Mouse (Mus musculus) lung, postnatal 36 days (tissue): Measurements from ENCODE around the gene Kcnk13.
A peak's percentile ranks its signal among the peaks of the same experiment; 100 is the strongest.

Experiments used
- DNase-seq: peaks from one replicate; pipeline ENCODE4 v3.0.0; 2022; ENCODE audit warnings: mixed read lengths

Kcnk13 gene

DNA sequence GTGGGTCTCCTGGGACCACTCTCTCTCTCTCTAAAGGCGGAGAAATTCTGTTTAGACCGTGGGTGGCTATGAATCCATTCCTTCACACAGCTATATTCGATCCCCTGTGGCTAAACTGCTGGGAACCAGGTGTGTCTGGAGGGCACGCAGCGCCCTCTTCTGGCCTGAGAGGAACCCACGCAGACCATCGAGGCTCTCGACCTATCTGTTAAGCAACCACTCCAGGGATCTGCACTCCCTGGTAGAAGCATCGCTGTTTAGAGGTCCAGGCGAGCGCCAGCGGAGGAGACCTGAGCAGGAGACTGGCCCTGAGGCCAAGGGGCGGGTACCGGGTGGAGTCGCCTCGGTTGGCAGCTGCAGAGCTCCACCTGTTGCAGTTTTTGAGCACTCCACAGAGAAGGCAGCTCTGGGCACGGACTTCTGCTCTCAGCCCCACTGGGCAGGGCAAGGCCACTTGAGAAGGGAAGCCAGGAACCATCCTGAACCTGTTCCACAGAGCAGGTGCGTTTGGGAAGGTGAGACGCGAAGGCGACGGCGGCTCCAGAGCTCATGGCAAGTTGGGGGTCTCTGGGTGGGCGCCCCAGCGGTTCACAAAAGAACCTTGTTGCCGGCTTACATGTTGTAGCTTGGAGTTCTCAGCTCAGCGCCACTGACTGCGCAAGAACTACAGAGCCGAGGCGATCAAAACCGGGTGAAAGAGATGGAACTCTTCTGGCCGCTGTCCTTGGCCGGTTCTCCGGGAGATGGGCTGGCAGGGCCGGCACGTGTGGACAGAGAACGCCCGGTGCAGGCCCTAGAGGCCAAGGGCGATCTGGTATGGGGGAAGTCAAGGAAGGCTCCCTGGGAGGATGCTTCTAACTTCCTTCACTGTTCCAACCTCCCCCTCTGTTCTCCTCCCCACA is at the start of gene Kcnk13:
Gene Kcnk13, plus strand, starts transcription at position 199 of the 902 bp plus-strand sequence.
- DNase-seq, result peak; percentile 79

DNA sequence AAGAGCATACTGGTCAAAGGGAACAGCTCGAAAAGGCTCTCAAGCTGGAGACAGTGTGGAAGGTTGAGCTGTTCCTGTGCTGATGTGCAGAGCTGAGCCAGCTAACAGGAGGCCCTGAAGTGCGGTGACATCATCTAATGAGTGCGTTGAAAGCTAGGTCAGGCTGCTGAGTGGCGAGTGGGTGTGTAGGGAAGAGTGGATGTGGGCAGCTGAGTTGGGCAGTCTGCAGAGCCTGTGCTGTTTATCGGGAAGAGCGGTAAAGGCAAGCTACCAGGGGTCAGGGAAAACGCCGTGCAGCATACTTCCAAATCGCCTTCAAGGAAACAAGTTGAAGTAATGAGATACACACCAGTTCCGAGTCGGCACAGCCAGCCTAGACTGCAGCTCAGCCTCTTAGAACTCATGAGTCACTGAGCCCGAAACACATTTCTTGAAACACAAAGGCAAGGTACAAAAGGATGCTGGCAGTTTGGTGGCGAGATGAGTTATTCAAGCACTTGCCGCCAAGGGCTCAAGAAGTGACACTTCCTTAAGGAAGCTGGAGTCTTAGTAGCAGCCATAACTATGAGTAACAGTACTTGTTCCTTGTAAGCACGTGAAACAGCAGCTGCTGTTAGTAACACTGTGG is 46.4 kb upstream of the Kcnk13 start:
- no peak for DNase-seq

DNA sequence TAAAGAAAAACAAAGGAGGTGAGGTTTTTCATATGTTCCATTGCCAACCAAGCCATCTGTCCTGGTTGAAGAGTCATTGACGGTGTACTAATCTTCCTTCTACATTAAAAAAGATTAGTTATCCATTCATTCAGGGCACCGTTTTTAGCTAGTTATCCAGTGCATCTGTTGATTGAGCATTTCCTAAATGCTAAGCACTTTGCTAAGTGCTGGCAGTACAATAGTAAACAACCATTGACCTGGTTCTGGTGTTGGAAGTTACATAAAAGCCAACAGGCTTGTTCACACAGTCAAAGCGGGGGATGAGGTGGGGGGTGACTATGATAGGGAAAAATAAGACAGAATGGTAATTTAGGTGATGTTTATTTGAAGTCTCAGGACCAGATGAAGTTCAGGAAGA is 44.7 kb upstream of the Kcnk13 start:
- no peak for DNase-seq

DNA sequence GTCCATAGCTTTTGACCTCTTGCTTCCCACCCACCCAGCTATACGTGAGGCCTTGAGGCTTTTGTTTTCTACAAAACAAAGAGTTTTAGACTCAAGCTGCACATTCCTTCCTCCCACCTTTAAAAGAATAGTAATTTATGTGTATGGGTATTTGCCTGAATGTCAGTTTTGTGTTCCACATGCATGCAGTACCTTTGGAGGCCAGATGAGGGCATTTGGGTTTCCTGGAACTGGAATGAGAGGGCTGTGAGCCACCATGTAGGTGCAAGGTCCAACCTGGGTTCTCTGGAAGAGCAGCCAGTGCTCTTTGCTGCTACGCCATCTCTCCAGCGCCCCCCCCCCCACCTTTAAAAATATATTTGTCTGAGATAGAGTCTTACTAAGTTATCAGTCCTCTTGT is 43.3 kb upstream of the Kcnk13 start:
- no peak for DNase-seq

DNA sequence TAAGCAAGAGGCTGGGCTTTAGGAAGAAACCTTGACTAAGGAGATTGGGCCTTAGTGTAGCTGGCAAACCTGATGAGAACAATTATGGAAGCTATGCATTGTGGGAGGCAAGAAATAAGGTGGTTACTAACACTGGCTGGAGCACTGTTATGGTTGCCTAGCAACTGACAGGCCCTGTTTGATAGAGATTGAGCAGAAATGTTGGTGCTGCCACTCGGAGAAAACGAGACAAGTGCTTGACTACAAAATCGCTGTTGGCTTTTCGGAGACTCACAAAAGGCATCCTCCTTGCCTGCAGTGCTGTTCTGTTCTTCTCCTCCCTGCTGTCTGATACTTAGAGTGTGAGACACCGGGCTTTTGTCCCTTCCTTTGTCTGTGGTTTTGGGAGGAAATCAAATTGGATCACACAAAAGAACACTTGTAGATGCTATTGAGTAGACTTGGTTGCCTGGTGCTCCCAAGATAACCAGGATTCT is 41.1 kb upstream of the Kcnk13 start:
- DNase-seq, result no peak

DNA sequence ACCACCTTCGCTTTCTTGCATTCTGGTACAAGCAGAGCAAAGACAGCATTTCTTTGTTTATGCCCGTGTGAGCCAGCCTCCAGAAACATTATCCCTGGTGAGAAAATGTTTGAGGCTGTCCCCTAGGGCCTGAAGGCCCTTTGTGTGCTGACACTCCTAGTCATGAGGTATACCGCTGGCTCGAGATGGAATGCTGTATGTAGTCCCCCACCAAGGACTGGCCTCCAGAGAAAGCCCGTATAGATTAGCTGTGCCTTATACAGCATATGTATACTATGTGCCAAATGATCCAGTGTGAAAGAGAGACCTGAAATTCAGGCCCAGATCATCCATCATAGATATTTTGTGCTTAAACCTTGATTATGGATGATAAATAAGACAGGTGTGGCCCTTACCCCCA is 40.6 kb upstream of the Kcnk13 start:
- no peak for DNase-seq

DNA sequence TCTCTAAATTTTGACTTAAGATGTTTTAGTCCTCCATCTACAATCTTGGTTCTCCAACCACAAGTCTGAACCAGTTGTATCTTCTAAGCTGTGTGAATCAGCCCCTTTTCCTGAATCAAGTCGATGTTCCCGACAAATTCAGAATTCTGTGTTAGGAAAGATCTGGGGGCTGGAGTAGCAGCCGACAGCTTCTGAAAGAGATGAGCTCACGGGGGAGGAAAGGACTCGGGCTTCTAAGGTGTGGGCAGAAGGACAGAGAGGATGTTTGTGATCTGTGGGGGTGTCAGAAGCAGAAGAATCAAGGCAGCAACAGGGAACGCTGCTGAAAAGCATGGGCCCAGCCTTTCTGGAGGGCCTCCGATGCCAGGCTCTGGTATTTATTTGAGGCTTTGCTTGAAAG is 36.0 kb upstream of the Kcnk13 start:
- no peak for DNase-seq

DNA sequence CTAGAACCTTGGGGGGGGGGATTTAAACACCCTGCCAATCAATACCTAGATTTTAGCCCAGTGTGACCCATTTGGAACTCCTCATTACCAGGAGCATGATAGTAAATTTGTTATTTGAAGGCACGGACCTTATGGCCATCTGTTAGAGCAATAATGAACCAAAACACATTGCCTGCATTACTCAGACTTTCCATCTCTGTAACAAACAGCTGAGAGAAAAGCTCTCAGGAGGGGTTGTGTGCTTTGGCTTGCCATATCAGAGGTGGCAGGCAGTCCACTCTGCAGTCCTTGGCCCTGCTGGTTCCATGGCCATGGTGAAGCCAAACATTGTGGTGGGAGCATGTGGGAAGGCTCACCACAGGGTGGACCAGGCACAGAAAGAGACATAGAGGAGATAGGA is 35.1 kb upstream of the Kcnk13 start:
- DNase-seq, result no peak

DNA sequence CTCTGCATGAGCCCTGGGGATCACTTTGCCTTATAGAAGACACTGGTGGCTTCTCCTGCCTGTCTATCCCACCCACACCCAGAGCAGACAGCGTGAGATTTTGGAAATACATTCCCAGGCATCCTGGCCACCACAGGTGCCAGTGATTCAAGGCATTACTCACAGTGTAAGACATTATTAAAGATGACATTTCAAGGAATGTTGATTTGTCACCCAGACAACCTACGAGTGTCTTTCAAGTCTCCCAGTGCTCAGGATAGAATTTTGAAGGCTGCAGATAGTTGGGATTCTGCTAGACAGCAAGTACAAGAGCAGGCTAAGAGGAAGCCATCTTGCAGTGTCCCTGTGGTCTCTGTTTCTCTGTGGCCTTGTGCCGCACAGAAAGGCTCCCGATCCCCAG is 32.1 kb upstream of the Kcnk13 start:
- no peak for DNase-seq

DNA sequence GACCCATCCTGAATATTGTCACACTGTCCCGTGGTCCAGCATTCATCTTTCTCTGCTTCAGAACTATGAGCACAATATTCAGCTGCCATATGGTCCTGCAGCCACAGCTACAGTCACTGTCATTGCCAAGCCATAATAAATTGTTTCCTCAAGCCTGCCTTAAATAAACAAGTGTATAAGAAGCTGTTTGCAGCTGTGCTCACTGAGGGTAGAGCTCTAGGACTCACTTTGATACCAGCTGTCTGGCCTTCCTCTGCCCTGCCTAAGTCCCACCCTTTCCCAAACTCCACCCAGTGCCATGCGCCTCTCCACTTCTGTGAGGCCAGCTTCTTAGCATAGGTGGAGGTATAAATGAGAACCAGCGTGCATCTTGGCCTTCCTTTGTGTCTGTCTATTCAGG is 30.7 kb upstream of the Kcnk13 start:
- DNase-seq, result no peak

DNA sequence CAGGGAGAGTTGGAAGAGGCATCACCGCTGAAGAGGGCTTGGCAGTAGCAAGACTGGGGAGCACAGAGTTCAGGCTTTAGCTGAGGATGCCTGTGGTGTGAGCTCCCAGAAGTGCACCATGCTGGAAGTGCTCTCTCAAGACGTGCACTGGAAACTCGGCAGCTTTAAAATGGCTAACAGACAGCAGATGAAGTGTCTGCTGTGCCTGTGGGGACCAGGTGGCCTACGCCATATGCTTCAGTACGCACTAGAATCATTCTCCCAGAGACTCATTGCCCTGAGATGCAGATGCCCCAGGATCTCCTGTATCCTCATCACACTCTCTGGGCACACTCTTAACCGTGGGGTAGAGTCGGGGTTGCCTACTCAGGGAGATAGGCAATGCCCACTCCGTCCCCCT is 28.9 kb upstream of the Kcnk13 start:
- DNase-seq, result no peak

DNA sequence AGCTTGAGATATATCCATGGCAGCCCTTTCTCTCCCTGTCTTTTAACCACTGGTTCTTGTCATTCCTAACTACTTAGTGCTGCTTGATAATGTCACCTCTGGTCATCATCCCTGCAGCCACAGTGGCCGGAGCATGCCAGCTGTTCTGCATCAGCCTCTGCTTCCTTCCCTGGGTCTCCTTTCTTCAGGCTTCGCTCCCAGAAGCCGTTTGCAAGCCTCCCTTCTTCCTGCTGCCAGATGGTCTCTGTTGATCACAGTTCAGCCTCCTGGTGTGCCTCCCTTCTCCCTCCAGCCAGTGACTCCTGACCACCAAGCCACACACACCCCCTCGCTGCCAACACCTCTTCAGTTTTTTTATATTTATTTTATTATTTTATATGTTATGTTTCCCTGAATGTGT is 25.8 kb upstream of the Kcnk13 start:
- peak; percentile 75 for DNase-seq

DNA sequence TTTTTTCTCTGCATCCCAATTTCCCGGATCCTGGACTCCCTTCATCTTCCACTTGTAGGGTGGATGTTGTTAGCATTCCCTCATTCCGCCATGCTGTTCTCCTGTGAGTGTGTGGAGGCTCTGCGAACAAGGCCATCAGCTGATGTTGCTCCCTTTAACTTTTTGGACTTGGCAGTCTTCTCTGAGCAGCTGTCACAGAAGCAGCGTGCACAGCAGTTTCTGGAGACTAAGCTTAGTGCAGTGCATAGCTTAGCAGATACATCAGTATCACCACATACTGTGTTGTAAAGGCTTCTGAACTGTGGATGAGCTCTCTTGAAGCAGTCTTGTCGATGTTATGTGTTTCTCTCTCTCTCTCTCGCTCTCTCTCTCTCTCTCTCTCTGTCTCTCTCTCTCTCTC is 25.1 kb upstream of the Kcnk13 start:
- DNase-seq, result peak; percentile 9

DNA sequence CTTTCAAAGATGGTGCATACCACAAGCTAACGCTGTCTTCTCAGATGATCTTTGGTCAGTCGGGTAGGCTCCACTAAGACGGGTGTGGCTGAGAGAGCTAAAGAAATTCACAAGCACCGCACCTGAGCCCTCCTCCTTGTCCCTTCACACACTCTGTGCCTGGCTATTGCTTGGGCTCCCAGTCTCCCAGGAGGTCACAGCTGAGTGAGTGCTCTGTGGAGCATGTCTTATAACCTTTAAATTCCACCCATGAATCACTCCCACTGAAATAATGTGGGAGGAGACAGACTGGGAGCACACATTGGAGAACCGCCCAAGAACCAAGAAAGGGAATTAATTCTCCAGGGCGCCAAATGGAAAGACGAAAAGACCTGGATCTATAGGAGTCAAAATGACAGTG is 23.6 kb upstream of the Kcnk13 start:
- DNase-seq, result no peak

DNA sequence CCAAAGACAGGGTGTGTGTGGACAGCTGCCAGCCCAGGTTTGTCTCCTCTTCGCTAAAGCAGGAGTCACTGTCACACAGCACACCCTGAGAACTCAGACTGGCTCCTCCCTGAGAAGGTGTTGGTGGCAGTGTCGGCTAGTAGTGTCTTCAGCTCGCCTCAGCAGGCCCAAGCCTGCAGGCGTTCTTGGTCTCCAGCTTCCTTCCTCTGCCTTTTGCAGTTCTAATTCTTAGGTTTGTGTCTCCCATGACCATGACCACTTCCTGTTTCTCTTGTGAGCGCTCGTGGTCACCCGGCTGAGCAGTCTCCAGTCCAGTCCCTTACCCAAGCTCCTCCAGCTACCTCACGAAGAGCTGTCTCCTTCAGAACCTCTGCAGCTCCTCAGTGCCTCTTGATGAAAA is 21.9 kb upstream of the Kcnk13 start:
- peak; percentile 39 for DNase-seq

DNA sequence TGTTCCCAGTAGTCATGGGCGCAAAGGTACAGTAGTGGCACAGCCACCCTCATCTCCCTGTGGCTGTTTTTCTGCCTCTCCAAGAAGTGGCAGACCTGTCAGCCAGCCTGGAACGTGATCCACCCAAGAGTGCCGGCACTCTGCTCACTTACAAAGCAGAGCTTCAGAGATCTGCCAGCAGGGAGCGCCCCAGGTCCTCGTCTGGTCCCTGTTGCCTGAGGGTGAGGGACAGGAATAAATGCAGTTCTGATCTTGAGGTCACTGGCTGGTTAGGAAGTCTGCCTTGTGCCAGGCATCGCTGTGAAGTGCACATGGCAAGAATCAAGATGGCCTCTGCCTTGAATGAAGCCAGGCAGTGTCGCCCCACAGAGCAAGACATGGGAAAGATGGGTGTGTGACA is 11.4 kb upstream of the Kcnk13 start:
- DNase-seq, result peak; percentile 69

DNA sequence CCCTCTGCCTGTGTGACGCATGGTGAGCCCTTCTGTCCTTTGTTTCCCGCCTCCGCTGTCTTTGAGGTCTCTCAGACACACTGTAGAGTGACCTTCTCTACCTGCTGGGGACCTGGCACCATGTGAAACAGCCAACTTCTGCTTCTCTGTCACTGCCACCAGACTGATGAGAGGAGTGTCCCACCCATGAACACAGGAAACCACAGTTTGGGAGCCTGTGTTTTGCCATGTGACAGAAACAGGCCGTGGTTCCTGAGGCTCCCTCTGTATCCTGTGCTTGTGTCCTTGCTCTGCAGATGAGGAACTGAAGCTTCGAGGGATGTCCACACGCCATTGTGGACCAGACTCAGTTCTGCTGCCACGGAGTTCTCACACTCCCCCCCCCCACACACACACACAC is 7.9 kb upstream of the Kcnk13 start:
- peak; percentile 43 for DNase-seq

DNA sequence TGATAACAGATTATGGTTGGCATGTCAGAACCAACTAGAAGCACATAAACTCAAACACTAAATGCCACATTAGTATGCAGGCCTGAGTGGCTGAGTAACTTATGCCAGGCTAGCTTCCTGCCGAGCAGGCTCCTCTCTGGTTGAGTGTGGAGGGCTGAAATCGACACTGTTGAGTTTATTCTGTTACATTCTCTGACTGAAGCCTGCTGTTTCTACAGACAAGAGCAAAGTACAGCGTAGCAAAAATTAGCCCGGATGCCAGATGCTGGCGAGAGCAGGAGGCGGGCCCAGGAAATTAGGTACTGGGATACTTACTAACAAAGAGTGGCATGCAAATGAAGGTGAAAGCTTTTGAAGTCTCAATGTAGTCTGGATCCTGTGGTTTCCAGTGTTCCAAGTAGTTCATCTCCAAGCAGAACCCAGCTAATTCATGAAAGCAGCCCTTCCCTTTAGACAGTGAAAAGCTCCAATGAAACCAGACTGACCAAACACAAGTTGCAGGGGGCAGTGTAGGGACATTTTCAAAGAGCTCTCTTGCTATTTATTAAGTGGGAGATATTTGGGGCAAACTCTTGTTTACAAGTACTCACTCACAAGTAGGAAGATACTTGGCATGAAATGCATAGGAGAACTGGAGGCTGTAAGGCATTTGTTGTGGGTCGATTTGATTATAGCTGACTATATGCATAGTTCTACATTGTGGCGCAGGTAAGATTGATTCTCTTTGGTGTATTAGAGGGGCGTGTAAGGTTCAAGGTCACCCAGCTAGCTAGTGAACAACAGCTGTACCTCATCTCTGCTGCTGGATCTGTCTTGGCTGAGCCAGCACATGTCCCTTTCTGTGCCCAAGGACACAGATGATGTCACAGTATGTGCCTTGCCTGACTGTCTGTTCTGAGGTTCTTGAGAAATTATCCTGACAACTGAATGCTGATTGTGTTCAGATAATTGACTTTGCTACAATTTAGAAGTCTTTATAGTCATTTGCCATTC is 5.9 kb upstream of the Kcnk13 start:
- DNase-seq, result peak; percentile 25

DNA sequence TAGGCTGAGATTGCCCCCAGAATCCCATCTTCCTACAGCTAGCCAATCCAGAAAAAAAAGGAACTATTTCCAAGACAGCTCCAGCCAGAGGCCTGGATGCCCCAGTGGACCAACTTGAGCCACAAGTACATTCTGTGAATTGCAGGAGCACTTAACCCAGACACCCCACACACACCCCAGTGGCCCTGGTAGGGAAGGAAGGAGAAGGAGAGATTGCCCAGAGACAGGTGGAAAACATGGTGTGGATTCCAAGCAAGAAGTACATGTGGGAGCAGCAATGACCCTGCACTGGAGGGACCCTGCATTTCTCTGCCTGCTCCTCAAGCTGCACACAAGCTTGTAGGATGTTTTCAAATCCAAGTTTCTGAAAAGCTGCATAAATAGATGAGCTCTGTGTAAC is 5.0 kb upstream of the Kcnk13 start:
- no peak for DNase-seq

DNA sequence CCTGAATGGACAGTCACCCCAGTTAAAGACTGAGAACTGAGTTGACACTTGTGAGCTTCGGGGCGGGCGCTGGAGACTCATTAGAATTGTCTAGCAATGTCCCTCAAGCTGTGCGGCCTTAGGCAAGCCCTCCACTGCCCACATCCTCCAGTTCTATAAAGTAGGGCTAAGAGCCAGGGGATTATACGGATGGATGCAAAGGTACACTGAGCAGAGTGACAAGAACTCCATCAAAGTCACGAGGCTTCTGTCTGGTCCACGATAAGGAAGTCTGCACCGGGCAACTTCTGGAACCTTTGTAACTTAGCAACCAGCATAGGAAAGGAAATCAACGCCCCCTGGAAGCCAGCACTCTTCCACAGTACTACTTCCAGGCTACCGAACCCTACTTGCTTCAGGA is 4.4 kb upstream of the Kcnk13 start:
- DNase-seq, result no peak

DNA sequence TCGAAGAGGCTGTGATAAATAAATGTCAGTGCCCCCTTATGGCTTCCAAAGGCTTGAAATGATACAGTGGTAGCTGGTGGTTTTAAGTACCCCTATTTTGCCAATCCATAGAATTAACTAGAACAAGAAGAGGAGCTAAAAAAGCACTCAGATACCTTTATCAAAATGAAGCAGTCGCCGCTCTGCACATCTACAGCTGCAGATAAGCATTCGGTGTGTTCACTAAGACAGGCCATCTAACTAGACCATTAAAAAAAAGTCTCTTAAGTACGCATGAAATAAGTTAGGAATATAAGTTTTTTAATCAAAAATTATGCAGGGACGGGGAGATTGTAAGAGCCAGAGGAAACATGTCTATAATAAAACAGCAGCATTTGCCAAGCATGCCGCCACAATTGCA is 3.6 kb upstream of the Kcnk13 start:
- DNase-seq, result no peak

DNA sequence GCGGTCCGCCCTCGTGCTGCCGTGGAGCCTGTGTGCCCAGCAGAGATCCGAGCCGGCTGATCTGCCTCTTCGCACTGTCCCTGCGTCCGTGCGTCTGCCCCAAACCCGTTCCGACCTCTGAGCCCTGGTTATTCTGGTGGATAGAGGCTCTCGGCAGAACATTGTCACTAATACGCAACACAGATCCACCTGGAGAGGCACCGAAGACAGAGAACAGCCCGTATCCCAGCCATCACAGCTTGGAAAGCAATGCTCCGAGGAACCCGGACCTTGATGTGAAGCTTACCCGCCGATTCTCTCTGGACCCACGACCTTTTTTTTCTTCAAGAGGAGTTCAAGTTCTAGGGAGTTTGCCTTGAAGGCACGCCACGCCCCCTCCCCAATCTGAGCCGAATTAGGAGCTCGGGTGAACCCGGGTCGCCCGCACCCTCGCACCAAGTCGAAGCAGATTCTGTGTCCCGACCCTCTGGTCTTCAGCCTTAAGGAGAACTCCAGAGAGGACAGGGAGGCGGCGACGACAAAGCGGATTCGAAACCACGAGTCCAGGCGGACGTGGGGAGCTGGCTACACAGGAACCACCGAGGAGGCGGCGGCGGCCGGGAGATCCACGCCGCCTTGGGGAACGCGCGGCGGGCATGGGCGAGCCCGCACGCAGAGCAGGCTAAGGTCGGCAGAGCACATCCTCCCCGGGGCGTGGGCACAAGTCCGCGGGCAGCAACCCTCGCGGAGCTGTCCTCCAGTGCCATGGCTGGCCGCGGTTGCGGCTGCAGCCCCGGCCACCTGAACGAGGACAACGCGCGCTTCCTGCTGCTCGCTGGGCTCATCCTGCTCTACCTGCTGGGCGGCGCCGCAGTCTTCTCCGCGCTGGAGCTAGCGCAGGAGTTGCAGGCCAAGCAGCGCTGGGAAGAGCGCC is 1.2 kb downstream of the Kcnk13 start:
- peak; percentile 23 for DNase-seq
